Mouse (Mus musculus): ENCODE results near the gene Supt7l. TPM values are rescaled to one million over a fixed set of nuclear protein-coding genes. Genes with fewer than 3 reads are reported as not detected.
A peak's percentile ranks its signal among the peaks of the same experiment; 100 is the strongest.

The Supt7l gene
- total RNA-seq, 2 experiments from 2014 or later = 12.1 to 12.5 TPM

GRCm38 (mm10) chr5:31494513-31495297, 32.9 kb downstream of the Supt7l start, which contains the start of gene Gpn1:
Gene Gpn1 (plus strand): TSS chr5:31494741.
- DNase-seq (ENCODE audit: low spot score) = peak; percentile 91

GRCm38 (mm10) chr5:31492031-31492430, 35.6 kb downstream of the Supt7l start:
- no peak for DNase-seq (ENCODE audit: low spot score)

GRCm38 (mm10) chr5:31489116-31489769, 38.4 kb downstream of the Supt7l start:
- DNase-seq (ENCODE audit: low spot score) = no peak

- no peak for DNase-seq (ENCODE audit: low spot score)
Observed at GRCm38 (mm10) chr5:31487889-31488288, 39.7 kb downstream of the Supt7l start.

GRCm38 (mm10) chr5:31485440-31485839, 42.2 kb downstream of the Supt7l start, which contains the start of gene 4930548H24Rik:
Gene 4930548H24Rik (plus strand): TSS chr5:31485740.
- DNase-seq (ENCODE audit: low spot score) = no peak

- DNase-seq (ENCODE audit: low spot score) = no peak
Observed at GRCm38 (mm10) chr5:31480536-31480935, 47.1 kb downstream of the Supt7l start.

GRCm38 (mm10) chr5:31470334-31470733, 57.3 kb downstream of the Supt7l start:
- peak; percentile 46 for DNase-seq (ENCODE audit: low spot score)

GRCm38 (mm10) chr5:31469711-31470110, 57.9 kb downstream of the Supt7l start:
- DNase-seq (ENCODE audit: low spot score) = no peak

- no peak for DNase-seq (ENCODE audit: low spot score)
Observed at GRCm38 (mm10) chr5:31467798-31468197, 59.8 kb downstream of the Supt7l start.

Other genes with a start within 250 kb of the Supt7l start
- gene Ift172, start 236.7 kb downstream of the Supt7l start, total RNA-seq (2021) = 10 to 100 TPM; 26.2 to 26.9 TPM
- 1 to 10 TPM; 1.5 to 1.6 TPM for gene Fndc4, start 231.7 kb downstream of the Supt7l start, total RNA-seq (2021)
- not detected for gene Gckr, start 230.4 kb downstream of the Supt7l start, total RNA-seq (2021)
- 10 to 100 TPM; 10.5 to 14.0 TPM for gene Zfp512, start 75.4 kb downstream of the Supt7l start, total RNA-seq (2021)
- gene 4930548H24Rik, start 42.1 kb downstream of the Supt7l start, total RNA-seq (2021) = not detected
- gene Gpn1, start 33.1 kb downstream of the Supt7l start, total RNA-seq (2021) = 10 to 100 TPM; 18.6 to 19.2 TPM
- gene Slc4a1ap, start 812 bp downstream of the Supt7l start, total RNA-seq (2021) = 10 to 100 TPM; 21.4 to 24.2 TPM
- 100 to 1,000 TPM; 269 to 270 TPM for gene Mrpl33, start 69.1 kb upstream of the Supt7l start, total RNA-seq (2021)
- gene Rbks, start 169.8 kb upstream of the Supt7l start, total RNA-seq (2021) = 1 to 10 TPM; 4.4 to 4.6 TPM
- 10 to 100 TPM; 33.3 to 33.8 TPM for gene Babam2, start 169.9 kb upstream of the Supt7l start, total RNA-seq (2021)

All from gastrocnemius, adult 18-20 months (tissue).